Mouse (Mus musculus): ENCODE measurements around the gene Sdc1. TPM values are rescaled to one million over a fixed set of nuclear protein-coding genes. Genes with fewer than 3 reads are reported as not detected.

Gene Sdc1
- polyA plus RNA-seq, 1 experiment, result 200 TPM

- Histone ChIP-seq H3K4me1 (ENCODE audit: control insufficient read depth, insufficient read depth, low read length) (no peaks in the 10 kb centered on the region; the same call in 1 of the 2 replicates), H3K4me3 (replicated peaks; ENCODE audit: extremely low read depth, low read depth, low read length) (no peak overlapping the region)
- no peak for DNase-seq
- 67% methylated on average over 6 of the region's 6 CpGs for WGBS
- TF ChIP-seq POLR2A (IDR thresholded peaks at IDR 0.05; ENCODE audit: borderline replicate concordance, extremely low read depth, low read depth, low read length), result no peak
- no peak for TF ChIP-seq CTCF (IDR thresholded peaks at IDR 0.05; ENCODE audit: insufficient read depth, low read length)
These were observed 60.0 kb downstream of the Sdc1 start for GRCm38 (mm10) chr12:8830967-8831635.

GRCm38 (mm10) chr12:8831710-8832109, 60.6 kb downstream of the Sdc1 start:
- no peak for DNase-seq
- no peak overlapping the region for H3K4me3 ChIP-seq (replicated peaks; ENCODE audit: extremely low read depth, low read depth, low read length)
- 73% methylated on average over 6 of the region's 6 CpGs for WGBS
- no peak for TF ChIP-seq POLR2A (IDR thresholded peaks at IDR 0.05; ENCODE audit: borderline replicate concordance, extremely low read depth, low read depth, low read length)
- TF ChIP-seq CTCF (IDR thresholded peaks at IDR 0.05; ENCODE audit: insufficient read depth, low read length), result no peak
- no peaks in the 10 kb centered on the region; the same call in 1 of the 2 replicates for H3K4me1 ChIP-seq (ENCODE audit: control insufficient read depth, insufficient read depth, low read length)

- TF ChIP-seq CTCF (IDR thresholded peaks at IDR 0.05; ENCODE audit: insufficient read depth, low read length) (no peak), POLR2A (IDR thresholded peaks at IDR 0.05; ENCODE audit: borderline replicate concordance, extremely low read depth, low read depth, low read length) (no peak)
- H3K4me1 ChIP-seq (ENCODE audit: control insufficient read depth, insufficient read depth, low read length), result no peaks in the 10 kb centered on the region
- DNase-seq, result no peak
- no peak overlapping the region for H3K4me3 ChIP-seq (replicated peaks; ENCODE audit: extremely low read depth, low read depth, low read length)
- 65% methylated on average over 7 of the region's 7 CpGs for WGBS
These were observed 69.7 kb downstream of the Sdc1 start for GRCm38 (mm10) chr12:8840782-8841325.

GRCm38 (mm10) chr12:8842725-8843124, 71.6 kb downstream of the Sdc1 start:
- Histone ChIP-seq H3K4me3 (replicated peaks; ENCODE audit: extremely low read depth, low read depth, low read length) (no peak overlapping the region), H3K4me1 (ENCODE audit: control insufficient read depth, insufficient read depth, low read length) (no peaks in the 10 kb centered on the region)
- 60% methylated on average over 7 of the region's 7 CpGs for WGBS
- TF ChIP-seq POLR2A (IDR thresholded peaks at IDR 0.05; ENCODE audit: borderline replicate concordance, extremely low read depth, low read depth, low read length) (no peak), CTCF (IDR thresholded peaks at IDR 0.05; ENCODE audit: insufficient read depth, low read length) (no peak)
- DNase-seq, result no peak

Other genes starting within 250 kb of the Sdc1 start
- gene Slc7a15, start 172.3 kb upstream of the Sdc1 start, polyA plus RNA-seq (2012; rRNA removed), result not detected in 2 replicates
- 48.9 and 59.1 TPM in 2 replicates for gene Pum2, start 97.2 kb upstream of the Sdc1 start, polyA plus RNA-seq (2012; rRNA removed)
- gene Laptm4a, start 150.3 kb downstream of the Sdc1 start, polyA plus RNA-seq (2012; rRNA removed), result 330 and 363 TPM in 2 replicates
- gene Matn3, start 176.6 kb downstream of the Sdc1 start, polyA plus RNA-seq (2012; rRNA removed), result 0.07 TPM in 1 of 2 replicates, not detected in the other
- gene Wdr35, start 202.6 kb downstream of the Sdc1 start, polyA plus RNA-seq (2012; rRNA removed), result 2.5 and 5.0 TPM in 2 replicates

Data from lung, adult 2 months (tissue).